Mouse (Mus musculus) stomach, postnatal 0 days (tissue): ENCODE data around the gene Adamts16.

Experiments used
- CTCF ChIP-seq: IDR thresholded peaks from 2 replicates; pipeline ENCODE4 v1.5.1; 2016; ENCODE audit warnings: antibody characterized with exemption, low read depth, mild to moderate bottlenecking, moderate library complexity
- EP300 ChIP-seq: optimal IDR thresholded peaks from 2 replicates; pipeline ENCODE3; 2016; ENCODE audit warnings: antibody characterized with exemption

DNA sequence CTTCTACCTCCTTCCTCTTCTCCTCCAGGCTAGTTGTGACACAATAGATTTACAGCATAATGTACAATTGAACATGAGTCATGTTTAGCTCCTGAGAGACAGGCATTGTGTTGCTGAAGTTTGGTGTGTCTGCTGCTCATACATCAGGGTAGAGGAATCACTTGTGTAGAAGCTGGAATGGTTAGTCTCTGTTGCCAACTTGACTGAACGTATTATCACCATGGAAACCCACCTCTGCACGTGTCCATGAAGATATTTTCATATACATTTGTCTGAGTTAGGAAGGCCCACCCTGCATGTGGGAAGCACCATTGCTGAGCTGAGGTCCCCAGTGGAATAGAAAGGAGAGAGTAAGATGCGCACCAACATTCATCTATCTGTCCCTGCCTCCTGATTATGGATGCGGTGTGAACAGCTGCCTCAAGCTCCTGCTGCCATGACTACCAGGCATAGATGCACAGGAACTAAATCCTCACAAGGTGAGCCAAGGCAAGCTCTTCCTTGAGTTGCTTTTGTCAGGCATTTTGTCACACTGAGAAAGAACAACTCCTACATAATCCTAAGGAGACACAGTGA is 142.7 kb downstream of the Adamts16 start:
- TF ChIP-seq EP300 (no peak), CTCF (no peak)
